ENCODE assay signal across 8 mouse cellular contexts in the genomic region with DNA sequence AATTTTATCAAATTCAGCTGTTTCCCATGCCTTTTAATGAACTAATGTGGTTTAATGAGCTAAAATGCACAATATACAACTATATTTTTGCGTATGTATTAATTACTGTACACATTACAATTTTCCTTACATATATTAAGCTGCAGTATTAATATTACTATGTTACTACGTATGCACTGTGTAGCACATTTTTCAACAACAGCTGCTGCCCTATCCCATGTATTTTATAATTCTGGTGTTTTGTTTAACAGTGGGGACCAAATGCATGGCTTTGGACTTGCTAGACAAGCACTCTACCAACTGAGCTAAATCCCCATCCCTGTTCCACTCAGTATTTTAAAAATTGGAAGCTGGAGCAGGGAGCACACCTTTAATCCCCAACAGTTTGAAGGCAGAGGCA. TPM values are rescaled to one million over a fixed set of nuclear protein-coding genes. Genes with fewer than 3 reads are reported as not detected.
DNase-seq lines count a peak whose midpoint lies in the region; ATAC-seq and TF ChIP-seq lines count a peak whose summit lies in the region.

No protein-coding gene starts in this region.

- H3K27ac ChIP-seq in spleen, adult 2 months (ENCODE audit: insufficient read depth, low read length): no peak overlapping the region
- H3K27ac ChIP-seq in liver, embryonic 12.5 days: no peak overlapping the region; the same call in 1 of the 2 replicates
- H3K27ac ChIP-seq in stomach, postnatal 0 days (replicated peaks): no peak overlapping the region

- no peaks in the 10 kb centered on the region for H3K36me3 ChIP-seq in erythroblast, embryonic 14.5 days (ENCODE audit: control insufficient read depth)
- no peaks in the 10 kb centered on the region for H3K36me3 ChIP-seq in spleen, adult 2 months (ENCODE audit: control insufficient read depth, insufficient read depth, low read length)
- H3K36me3 ChIP-seq in liver, embryonic 12.5 days: no peaks in the 10 kb centered on the region
- no peaks in the 10 kb centered on the region for H3K36me3 ChIP-seq in stomach, postnatal 0 days (ENCODE audit: control insufficient read depth, insufficient read depth, low read length)

- peak overlapping the region; percentile 86 for H3K4me3 ChIP-seq in erythroblast, embryonic 14.5 days (replicated peaks)
- peak overlapping the region; percentile 21; the same call in 1 of the 2 replicates for H3K4me3 ChIP-seq in spleen, adult 2 months (ENCODE audit: extremely low read depth, insufficient read depth, insufficient read length)
- peak overlapping the region; percentile 82 for H3K4me3 ChIP-seq in liver, embryonic 12.5 days
- peak overlapping the region; percentile 90 for H3K4me3 ChIP-seq in stomach, postnatal 0 days (ENCODE audit: low read depth, low read length)

- peaks cover 16% of the 10 kb centered on the region for H3K4me1 ChIP-seq in erythroblast, embryonic 14.5 days (ENCODE audit: control insufficient read depth)
- H3K4me1 ChIP-seq in spleen, adult 2 months (ENCODE audit: control insufficient read depth, insufficient read depth, insufficient read length): no peaks in the 10 kb centered on the region; the same call in 1 of the 2 replicates
- peaks cover 24% of the 10 kb centered on the region for H3K4me1 ChIP-seq in liver, embryonic 12.5 days
- H3K4me1 ChIP-seq in stomach, postnatal 0 days (replicated peaks; ENCODE audit: control insufficient read depth, insufficient read depth): no peaks in the 10 kb centered on the region

- H3K4me2 ChIP-seq in liver, embryonic 12.5 days: peak overlapping the region; percentile 89
- peak overlapping the region; percentile 70 for H3K4me2 ChIP-seq in stomach, postnatal 0 days (replicated peaks; ENCODE audit: low read depth)

- WGBS in spleen, adult 2 months: 39% methylated on average over 2 of the region's 2 CpGs
- 28% methylated on average over 2 of the region's 2 CpGs for WGBS in liver, embryonic 12.5 days (ENCODE audit: insufficient replicate concordance)
- WGBS in stomach, postnatal 0 days: 31% methylated on average over 2 of the region's 2 CpGs

- no peak for TF ChIP-seq POLR2A in spleen, adult 2 months (IDR thresholded peaks at IDR 0.05; ENCODE audit: low read depth, low read length)

- no peak for ATAC-seq in erythroblast, adult 5-6 weeks (replicated peaks; ENCODE audit: low FRiP score, poor library complexity, severe bottlenecking)
- no peak for ATAC-seq in liver, embryonic 12.5 days
- no peak for ATAC-seq in stomach, postnatal 0 days (ENCODE audit: low FRiP score, low TSS enrichment)
- no peak for ATAC-seq in erythroid progenitor cell, adult 5-6 weeks (replicated peaks; ENCODE audit: low FRiP score, poor library complexity, severe bottlenecking)

- DNase-seq in spleen, adult 2 months (ENCODE audit: low read depth in 1 of 2, low spot score in 2 of 2): no peak
- no peak for DNase-seq in spleen, postnatal 36 days (ENCODE audit: low spot score in 2 of 2)
- no peak for DNase-seq in stomach, postnatal 0 days (ENCODE audit: low spot score)
- DNase-seq in urinary bladder, postnatal 25 days (ENCODE audit: low spot score): no peak

- H3K9me3 ChIP-seq in erythroblast, embryonic 14.5 days (ENCODE audit: control insufficient read depth, low read length): no peaks in the 10 kb centered on the region
- no peaks in the 10 kb centered on the region for H3K9me3 ChIP-seq in liver, embryonic 12.5 days (replicated peaks)
- H3K9me3 ChIP-seq in stomach, postnatal 0 days (ENCODE audit: control insufficient read depth, low read length): no peaks in the 10 kb centered on the region

- TF ChIP-seq EP300 in stomach, postnatal 0 days (optimal IDR thresholded peaks at IDR 0.05): no peak

- peak overlapping the region; percentile 86 for H3K9ac ChIP-seq in liver, embryonic 12.5 days
- H3K9ac ChIP-seq in stomach, postnatal 0 days (ENCODE audit: low read length): no peak overlapping the region

- TF ChIP-seq CTCF in spleen, adult 2 months (IDR thresholded peaks at IDR 0.05; ENCODE audit: extremely low read depth, insufficient read depth, insufficient read length, insufficient replicate concordance): no peak
- TF ChIP-seq CTCF in stomach, postnatal 0 days (IDR thresholded peaks at IDR 0.05; ENCODE audit: low read depth): no peak

- peaks cover 6% of the 10 kb centered on the region for H3K27me3 ChIP-seq in erythroblast, embryonic 14.5 days (ENCODE audit: control insufficient read depth)
- no peaks in the 10 kb centered on the region for H3K27me3 ChIP-seq in spleen, adult 2 months (ENCODE audit: control insufficient read depth, insufficient read depth, low read length)
- H3K27me3 ChIP-seq in liver, embryonic 12.5 days (replicated peaks): no peaks in the 10 kb centered on the region
- no peaks in the 10 kb centered on the region for H3K27me3 ChIP-seq in stomach, postnatal 0 days (ENCODE audit: control insufficient read depth, insufficient read depth, low read length)

RNA-seq across cellular contexts. Expression of a gene that starts 3.6 kb away (rescaled TPM):
- polyA plus RNA-seq in erythroblast, embryonic 14.5 days (2012): 0.25 and 0.35 TPM in 2 replicates
- 16.9 and 51.9 TPM in 2 replicates for total RNA-seq in erythroblast, adult 5-6 weeks (2015; ENCODE audit: low replicate concordance)
- 7.2 and 22.3 TPM in 2 replicates for total RNA-seq in erythroblast, adult 5-6 weeks (2017; ENCODE audit: low replicate concordance)
- polyA plus RNA-seq in spleen, adult 2 months (2012; rRNA removed): 5.3 and 7.4 TPM in 2 replicates
- polyA plus RNA-seq in liver, embryonic 12.5 days (2016; fragmentation: Nextera tagmentation; extraction: Ambion mirVana): 26.1 and 28.2 TPM in 2 replicates
- polyA plus RNA-seq in stomach, postnatal 0 days (2015; fragmentation: Nextera tagmentation; extraction: Ambion mirVana): 28.0 and 31.6 TPM in 2 replicates
- total RNA-seq in erythroid progenitor cell, adult 5-6 weeks (2015; ENCODE audit: low replicate concordance): 10.1 TPM in 2 replicates
- total RNA-seq in erythroid progenitor cell, adult 5-6 weeks (2017; ENCODE audit: low replicate concordance): 18.2 and 18.8 TPM in 2 replicates

Comparison
In these comparisons a context has a peak if more than half of its experiments do, and no peak if none do; other contexts are left out.
1. H3K4me3 ChIP-seq: peak in every context shown above with its lines; median percentile 90 in stomach, postnatal 0 days; 86 in erythroblast, embryonic 14.5 days; 82 in liver, embryonic 12.5 days; 21 in spleen, adult 2 months.